Mouse (Mus musculus): ENCODE measurements around the gene Fgfr2.
"Not testable (repeated sequence)": the region's sequence is repeated elsewhere in the genome, so short reads cannot be mapped to it uniquely, and the experiment has no call there.

The Fgfr2 gene

DNA sequence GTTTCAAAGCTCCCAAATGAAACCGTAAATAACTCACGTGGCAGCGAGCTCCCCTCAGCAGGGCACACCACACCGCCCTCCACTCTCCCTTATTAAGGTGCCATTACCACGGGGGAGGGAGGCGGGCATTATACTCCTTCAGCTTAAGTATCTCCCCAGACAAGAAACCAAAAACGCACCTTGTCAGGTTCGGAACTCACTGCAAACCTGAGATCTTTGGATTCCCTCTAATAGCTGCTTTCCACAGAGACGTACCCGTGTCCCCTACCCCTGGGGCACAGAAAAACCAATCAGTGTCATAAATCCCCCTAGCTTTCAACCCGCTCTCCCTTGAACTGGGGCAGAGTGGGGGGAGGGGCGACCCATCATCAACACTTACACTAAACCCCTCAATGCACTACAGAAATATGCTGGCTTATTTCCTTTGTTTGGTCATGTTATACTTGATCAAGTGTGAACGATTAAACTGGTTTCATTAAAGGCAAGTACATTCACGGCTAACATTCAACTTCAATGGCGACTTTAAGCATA, 2.9 kb downstream of the Fgfr2 start:
- no peak for DNase-seq (ENCODE audit: low spot score in 2 of 2)

GRCm38 (mm10) chr7:133117815-133118214, 5.3 kb downstream of the Fgfr2 start:
- no peak for DNase-seq (ENCODE audit: low spot score in 2 of 2)

DNA sequence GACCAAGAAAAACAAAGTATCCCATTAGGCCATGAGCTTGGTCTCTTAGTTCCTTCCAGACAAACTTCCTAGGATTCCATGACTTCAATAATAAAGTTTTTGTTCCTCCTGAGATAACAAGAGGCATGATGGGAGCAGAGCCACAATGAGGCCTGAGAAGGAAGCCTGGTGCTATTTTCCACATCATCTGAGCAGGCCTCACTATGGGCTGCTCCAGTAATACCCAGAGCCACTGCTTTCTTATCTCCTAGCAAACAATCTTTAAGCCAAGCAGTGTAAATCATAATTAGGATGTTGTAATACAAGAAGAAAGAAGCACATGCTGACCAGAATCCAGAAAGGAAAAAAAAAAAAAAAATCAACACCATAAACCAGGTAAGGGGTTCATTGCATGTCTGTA, 6.6 kb downstream of the Fgfr2 start:
- no peak for DNase-seq (ENCODE audit: low spot score in 2 of 2)

GRCm38 (mm10) chr7:133115886-133116285, 7.3 kb downstream of the Fgfr2 start:
- DNase-seq (ENCODE audit: low spot score in 2 of 2) = no peak

GRCm38 (mm10) chr7:133114847-133115470, 8.2 kb downstream of the Fgfr2 start:
- DNase-seq (ENCODE audit: low spot score in 2 of 2) = no peak

GRCm38 (mm10) chr7:133113185-133113895, 9.8 kb downstream of the Fgfr2 start:
- DNase-seq (ENCODE audit: low spot score in 2 of 2) = no peak

DNA sequence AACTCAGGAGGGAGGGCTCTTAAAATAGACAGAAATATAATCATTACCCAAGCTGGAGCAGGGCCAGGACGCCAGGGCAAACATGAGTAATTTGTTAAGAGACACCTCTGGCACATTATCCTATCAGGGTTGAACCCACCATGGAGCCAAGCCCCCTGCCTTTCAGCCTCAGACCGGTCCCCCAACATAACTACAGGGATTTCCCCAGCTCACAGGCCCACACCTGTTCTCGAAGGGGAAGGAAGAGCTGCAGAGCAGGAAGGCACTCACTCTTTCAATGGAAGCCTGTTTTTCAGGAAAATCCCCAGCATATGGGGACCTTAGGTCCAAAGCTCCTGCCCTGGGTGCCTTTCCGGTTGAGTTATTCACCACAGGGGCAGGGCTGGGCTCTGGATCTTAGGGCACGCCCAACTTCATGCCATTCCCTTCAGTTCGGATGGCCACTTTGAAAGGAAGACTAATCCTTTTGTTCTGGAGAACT, 10.8 kb downstream of the Fgfr2 start:
- DNase-seq (ENCODE audit: low spot score in 2 of 2) = no peak

- DNase-seq (ENCODE audit: low spot score in 2 of 2) = no peak
Measured at GRCm38 (mm10) chr7:133109442-133109841, 13.7 kb downstream of the Fgfr2 start.

DNA sequence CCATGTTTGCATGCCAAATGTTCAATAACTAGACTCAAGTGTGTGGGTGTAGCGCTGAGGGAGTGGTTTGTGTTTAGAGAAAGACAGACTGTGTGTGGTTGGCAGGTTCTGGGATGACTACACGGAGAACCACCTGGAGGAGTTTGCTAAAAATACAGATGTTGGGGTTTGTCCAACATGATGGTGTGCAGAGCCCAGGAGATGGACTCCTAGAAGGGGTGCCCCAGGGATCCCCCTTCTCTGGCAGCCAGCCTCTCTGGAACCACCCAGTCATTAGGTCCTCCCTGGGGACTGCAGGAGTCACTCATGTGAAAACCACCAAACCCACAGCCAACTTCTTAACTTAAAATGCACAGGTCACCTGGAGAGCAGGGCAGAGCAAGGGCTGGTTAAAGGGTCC, 14.5 kb downstream of the Fgfr2 start:
- peak in 1 of 2 experiments; percentile 36 for DNase-seq (ENCODE audit: low spot score in 2 of 2)

DNA sequence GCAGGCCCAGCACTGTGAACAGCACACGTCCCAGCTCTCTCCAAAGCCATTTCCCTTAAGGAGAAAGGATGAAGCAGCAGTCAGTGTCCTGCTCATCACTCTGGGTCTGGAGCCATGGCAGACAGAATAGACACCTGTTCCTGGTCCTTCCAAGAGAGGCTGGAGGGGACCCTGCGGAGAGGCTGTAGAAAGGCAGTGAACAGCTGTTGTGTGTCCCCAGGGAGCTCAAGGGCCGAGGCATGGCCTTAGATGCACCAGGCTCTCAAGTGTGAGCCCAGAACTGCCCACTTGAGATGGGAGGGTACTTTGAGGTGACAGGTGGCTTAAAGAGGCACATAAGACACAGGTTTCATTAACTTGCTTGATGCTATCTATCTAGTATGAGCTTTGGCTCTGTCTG, 20.6 kb downstream of the Fgfr2 start:
- DNase-seq (ENCODE audit: low spot score in 2 of 2) = no peak

DNA sequence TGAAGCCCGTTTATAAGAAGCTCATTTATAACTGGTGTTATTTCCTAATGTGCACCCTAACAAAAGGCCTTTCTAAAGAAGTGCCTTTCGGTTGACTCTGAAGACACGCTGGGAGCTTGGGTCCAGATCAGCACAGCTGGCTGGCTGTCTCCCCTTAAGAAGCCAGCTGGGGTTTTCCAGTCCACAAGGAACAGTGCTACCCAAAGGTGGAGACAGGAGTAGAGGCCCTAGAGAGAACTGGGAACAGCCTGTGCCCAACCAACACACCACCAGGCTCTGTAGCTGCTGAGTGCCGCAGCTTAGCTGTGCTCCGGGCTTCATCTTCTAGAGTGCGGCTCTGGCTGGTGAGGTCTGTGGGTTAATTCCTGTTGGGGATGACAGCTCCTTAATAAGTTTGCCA, 22.1 kb downstream of the Fgfr2 start:
- DNase-seq (ENCODE audit: low spot score in 2 of 2) = no peak

DNA sequence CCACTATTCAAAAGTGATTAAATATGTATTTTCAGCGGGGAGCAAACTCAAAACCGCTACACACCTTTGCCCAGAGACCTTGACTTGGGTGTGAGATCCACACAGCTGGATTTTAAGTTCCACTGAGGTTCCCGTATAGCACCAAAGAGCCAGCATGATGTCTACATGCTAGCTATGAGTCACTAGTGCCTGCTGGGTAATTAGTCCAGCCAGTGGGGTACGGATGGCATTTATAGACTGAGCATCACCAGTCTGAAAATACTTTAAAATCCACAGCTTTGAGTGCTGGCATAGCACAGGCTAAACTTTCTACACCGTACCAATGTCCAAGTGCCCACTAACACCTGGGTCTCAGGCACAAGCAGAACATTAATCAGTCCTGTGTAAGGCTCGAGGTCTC, 23.0 kb downstream of the Fgfr2 start:
- no peak for DNase-seq (ENCODE audit: low spot score in 2 of 2)

- no peak for DNase-seq (ENCODE audit: low spot score in 2 of 2)
Measured at GRCm38 (mm10) chr7:133099266-133099665, 23.9 kb downstream of the Fgfr2 start.

DNA sequence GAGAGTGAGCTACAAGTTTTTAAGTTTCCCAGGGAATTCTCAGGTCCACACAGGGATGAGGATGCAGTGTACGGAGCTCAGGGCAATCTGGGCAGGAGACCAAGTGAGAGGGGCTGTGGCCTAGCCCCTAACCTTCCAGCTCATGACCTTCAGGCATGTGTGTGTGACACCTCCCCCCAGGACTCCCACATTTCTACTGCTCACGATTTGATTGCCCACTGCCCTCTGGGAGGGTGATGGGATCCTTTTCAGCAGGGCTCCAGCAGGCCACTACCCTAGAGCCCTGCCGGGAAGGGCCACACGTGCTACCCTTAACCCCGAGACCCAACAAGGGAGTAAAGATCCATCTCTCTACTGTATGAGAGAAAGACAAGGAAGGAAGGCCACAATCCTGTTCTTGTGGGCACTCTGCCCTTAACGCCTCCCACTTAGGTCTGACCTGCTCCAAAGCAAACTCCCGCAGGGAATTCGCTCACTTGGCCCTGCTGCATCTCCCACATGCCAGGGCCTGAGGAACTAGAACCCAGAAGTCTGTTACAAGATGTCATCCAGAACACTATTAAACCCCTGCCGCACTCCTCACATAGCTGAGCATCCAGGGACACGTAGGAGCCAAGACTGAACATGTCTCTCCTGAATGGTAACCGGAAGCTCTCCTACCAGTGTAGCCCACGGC, 24.9 kb downstream of the Fgfr2 start:
- DNase-seq (ENCODE audit: low spot score in 2 of 2) = no peak

DNA sequence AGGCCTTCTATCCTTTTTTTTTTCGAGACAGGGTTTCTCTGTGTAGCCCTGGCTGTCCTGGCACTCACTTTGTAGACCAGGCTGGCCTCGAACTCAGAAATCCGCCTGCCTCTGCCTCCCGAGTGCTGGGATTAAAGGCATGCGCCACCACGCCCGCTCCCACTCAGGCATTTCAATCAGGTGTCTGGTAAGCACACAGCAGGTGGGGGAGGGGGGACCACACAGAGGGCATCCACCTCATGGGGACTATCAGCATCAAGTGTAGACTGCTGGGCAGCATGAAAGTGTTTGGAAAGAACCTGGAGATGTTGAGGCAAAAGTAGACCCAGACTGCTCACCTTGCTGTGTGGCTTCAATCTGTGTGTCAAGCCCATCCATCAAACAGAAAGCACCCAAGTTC, 27.5 kb downstream of the Fgfr2 start:
- not testable (repeated sequence) for DNase-seq (ENCODE audit: low spot score in 2 of 2)

GRCm38 (mm10) chr7:133094711-133095495, 28.2 kb downstream of the Fgfr2 start:
- DNase-seq (ENCODE audit: low spot score in 2 of 2) = no peak

GRCm38 (mm10) chr7:133094161-133094560, 29.0 kb downstream of the Fgfr2 start:
- DNase-seq (ENCODE audit: low spot score in 2 of 2) = no peak

GRCm38 (mm10) chr7:133093731-133094130, 29.4 kb downstream of the Fgfr2 start:
- no peak for DNase-seq (ENCODE audit: low spot score in 2 of 2)

GRCm38 (mm10) chr7:133090641-133091040, 32.5 kb downstream of the Fgfr2 start:
- no peak for DNase-seq (ENCODE audit: low spot score in 2 of 2)

DNA sequence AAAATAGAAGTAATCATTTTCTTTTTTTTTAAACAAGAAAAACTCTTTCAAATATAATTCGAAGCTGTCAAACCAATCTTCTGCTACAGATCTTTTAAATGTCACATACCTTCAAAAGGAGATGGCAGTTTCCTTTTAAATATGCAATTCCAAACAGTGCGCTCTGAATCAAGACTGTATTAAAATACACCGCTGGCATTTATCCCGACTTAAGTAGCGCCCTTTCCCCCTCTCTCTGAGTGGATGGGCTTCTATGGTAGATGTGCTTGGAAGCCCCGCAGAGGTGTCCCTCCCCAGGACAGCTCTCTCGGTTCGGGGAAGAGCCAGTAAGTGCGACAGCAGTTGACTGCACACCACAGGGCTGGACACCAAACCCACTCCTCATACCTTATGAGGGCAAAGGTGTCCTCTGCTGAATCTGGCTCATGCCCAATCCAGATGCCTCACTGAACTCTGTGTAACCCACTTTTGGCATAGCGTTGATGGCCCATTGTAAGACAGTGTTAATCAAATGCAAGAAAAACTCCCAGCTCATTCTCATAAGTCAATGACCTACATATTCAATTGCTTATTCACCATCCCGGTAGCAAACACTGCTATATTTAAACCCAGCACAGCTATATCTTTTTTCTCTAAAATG, 33.4 kb downstream of the Fgfr2 start:
- no peak for DNase-seq (ENCODE audit: low spot score in 2 of 2)

GRCm38 (mm10) chr7:133088830-133089261, 34.3 kb downstream of the Fgfr2 start:
- DNase-seq (ENCODE audit: low spot score in 2 of 2) = peak; percentile 47 to 52
